Comparison of ENCODE assay signal across 9 mouse cellular contexts in the genomic region with DNA sequence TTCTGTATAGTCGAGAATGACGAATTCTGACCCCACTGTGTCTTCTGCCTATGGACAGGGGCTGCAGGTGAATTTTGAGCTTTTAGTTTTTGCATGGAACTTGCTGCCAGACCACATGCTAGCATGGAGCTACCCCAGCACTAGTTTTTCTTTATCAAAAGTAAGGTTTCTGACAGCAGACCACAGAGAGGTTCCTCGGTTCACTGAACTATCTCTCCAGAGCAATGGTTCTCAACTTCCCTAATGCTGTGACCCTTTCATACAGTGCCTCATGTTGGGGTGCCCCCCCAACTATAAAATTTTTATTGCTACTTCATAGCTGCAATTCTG. TPM values are rescaled to one million over a fixed set of nuclear protein-coding genes. Genes with fewer than 3 reads are reported as not detected.
DNase-seq lines count a peak whose midpoint lies in the region; ATAC-seq and TF ChIP-seq lines count a peak whose summit lies in the region.
"Had no signal": no experiment of that assay in that cellular context is flagged by ENCODE, and none has a peak within 500 bp of the region (broad histone marks: within the 10 kb centered on the region; RNA-seq: fewer than 3 reads in every experiment).

No protein-coding gene starts in this region.

- no peaks in the 10 kb centered on the region for H3K27me3 ChIP-seq in kidney, embryonic 16.5 days (ENCODE audit: insufficient read depth, low read length)
- no peaks in the 10 kb centered on the region for H3K27me3 ChIP-seq in G1E (ENCODE audit: insufficient read depth, low read length)
- H3K27me3 ChIP-seq in embryonic facial prominence, embryonic 15.5 days: no peaks in the 10 kb centered on the region
- H3K27me3 ChIP-seq in liver, embryonic 15.5 days: no peaks in the 10 kb centered on the region

- no peaks in the 10 kb centered on the region for H3K9me3 ChIP-seq in kidney, embryonic 16.5 days (ENCODE audit: low read length)
- H3K9me3 ChIP-seq in G1E (replicated peaks): no peaks in the 10 kb centered on the region
- H3K9me3 ChIP-seq in embryonic facial prominence, embryonic 15.5 days (replicated peaks): no peaks in the 10 kb centered on the region
- H3K9me3 ChIP-seq in liver, embryonic 15.5 days (replicated peaks): no peaks in the 10 kb centered on the region

- H3K9ac ChIP-seq in kidney, embryonic 16.5 days (replicated peaks; ENCODE audit: low read length): no peak overlapping the region
- no peak overlapping the region for H3K9ac ChIP-seq in embryonic facial prominence, embryonic 15.5 days
- H3K9ac ChIP-seq in liver, embryonic 15.5 days: peak overlapping the region; percentile 93

- WGBS in kidney, embryonic 16.5 days: 74% methylated on average over 3 of the region's 3 CpGs
- 64% methylated on average over 3 of the region's 3 CpGs for WGBS in embryonic facial prominence, embryonic 15.5 days
- WGBS in liver, embryonic 15.5 days (ENCODE audit: insufficient replicate concordance): 20% methylated on average over 3 of the region's 3 CpGs

- peaks cover 9% of the 10 kb centered on the region; the same call in 1 of the 2 replicates for H3K4me1 ChIP-seq in kidney, embryonic 16.5 days (ENCODE audit: insufficient read depth, low read length)
- peaks cover 50% of the 10 kb centered on the region for H3K4me1 ChIP-seq in G1E (ENCODE audit: insufficient read depth, low read depth, low read length)
- peaks cover 16% of the 10 kb centered on the region for H3K4me1 ChIP-seq in embryonic facial prominence, embryonic 15.5 days
- peaks cover 32% of the 10 kb centered on the region for H3K4me1 ChIP-seq in liver, embryonic 15.5 days (replicated peaks)

- no peak for DNase-seq in kidney, postnatal 36 days
- DNase-seq in G1E (ENCODE audit: low spot score): peak; percentile 33
- DNase-seq in layer of hippocampus, postnatal 10 days (ENCODE audit: low spot score in 2 of 2): no peak
- no peak for DNase-seq in right cerebral cortex, postnatal 25 days
- DNase-seq in adrenal gland, postnatal 14 days: no peak
- DNase-seq: gastrocnemius, postnatal 10 days had no signal

- TF ChIP-seq CTCF in G1E (IDR thresholded peaks at IDR 0.05; ENCODE audit: low read depth, low read length): no peak

- no peak for ATAC-seq in kidney, embryonic 16.5 days (ENCODE audit: low FRiP score, low TSS enrichment)
- ATAC-seq in G1E (ENCODE audit: extremely low read depth, insufficient number of reproducible peaks, low FRiP score, poor library complexity, severe bottlenecking): no peak
- ATAC-seq in embryonic facial prominence, embryonic 15.5 days (ENCODE audit: insufficient number of reproducible peaks, low FRiP score, low TSS enrichment, low read depth): no peak
- no peak for ATAC-seq in liver, embryonic 15.5 days (ENCODE audit: insufficient read depth)

- no peak overlapping the region for H3K27ac ChIP-seq in kidney, embryonic 16.5 days (ENCODE audit: low read length)
- no peak overlapping the region for H3K27ac ChIP-seq in embryonic facial prominence, embryonic 15.5 days (replicated peaks)
- H3K27ac ChIP-seq in liver, embryonic 15.5 days (replicated peaks): peak overlapping the region; percentile 69

- no peak overlapping the region for H3K4me3 ChIP-seq in kidney, embryonic 16.5 days (ENCODE audit: low read length)
- peak overlapping the region; percentile 89 for H3K4me3 ChIP-seq in G1E (ENCODE audit: low read depth, low read length)
- peak overlapping the region; percentile 98 for H3K4me3 ChIP-seq in embryonic facial prominence, embryonic 15.5 days (replicated peaks)
- peak overlapping the region; percentile 97 for H3K4me3 ChIP-seq in liver, embryonic 15.5 days (replicated peaks)

- H3K36me3 ChIP-seq in kidney, embryonic 16.5 days (ENCODE audit: insufficient read depth, low read length): peaks cover 9% of the 10 kb centered on the region; the same call in 1 of the 2 replicates
- H3K36me3 ChIP-seq in G1E (replicated peaks): peaks cover 32% of the 10 kb centered on the region
- peaks cover 15% of the 10 kb centered on the region for H3K36me3 ChIP-seq in embryonic facial prominence, embryonic 15.5 days
- H3K36me3 ChIP-seq in liver, embryonic 15.5 days (replicated peaks): peaks cover 25% of the 10 kb centered on the region

- H3K4me2 ChIP-seq in kidney, embryonic 16.5 days (replicated peaks; ENCODE audit: low read depth, low read length): peak overlapping the region; percentile 4; the same call in 1 of the 2 replicates
- H3K4me2 ChIP-seq in embryonic facial prominence, embryonic 15.5 days (replicated peaks): peak overlapping the region; percentile 77
- H3K4me2 ChIP-seq in liver, embryonic 15.5 days: peak overlapping the region; percentile 84

RNA-seq across cellular contexts. Expression of a gene that starts 2.7 kb away (rescaled TPM):
- polyA plus RNA-seq in kidney, embryonic 16.5 days (2015; fragmentation: Nextera tagmentation; extraction: Ambion mirVana): 302 TPM in 2 replicates
- total RNA-seq in G1E (2014; fragmentation: Nextera tagmentation) (230 and 241 TPM in 2 replicates), G1E (2017) (259 and 301 TPM in 2 replicates)
- 72.9 and 85.2 TPM in 2 replicates for polyA plus RNA-seq in G1E (2012)
- 234 and 238 TPM in 2 replicates for polyA plus RNA-seq in embryonic facial prominence, embryonic 15.5 days (2015; fragmentation: Nextera tagmentation; extraction: Ambion mirVana)
- polyA plus RNA-seq in liver, embryonic 15.5 days (2015; fragmentation: Nextera tagmentation; extraction: Ambion mirVana): 157 and 158 TPM in 2 replicates
- total RNA-seq in layer of hippocampus, postnatal 10 days (2021): 10 to 100 TPM; 63.0 to 65.2 TPM
- 47.2 and 51.2 TPM in 2 replicates for total RNA-seq in adrenal gland, postnatal 14 days (2021)

RNA-seq across cellular contexts. Expression of a gene that starts 23.9 kb away (rescaled TPM):
- 0.09 and 0.27 TPM in 2 replicates for polyA plus RNA-seq in kidney, embryonic 16.5 days (2015; fragmentation: Nextera tagmentation; extraction: Ambion mirVana)
- total RNA-seq in G1E (2014; fragmentation: Nextera tagmentation): not detected in 2 replicates
- total RNA-seq in G1E (2017): 0.11 TPM in 1 of 2 replicates, not detected in the other
- polyA plus RNA-seq in G1E (2012): not detected in 2 replicates
- polyA plus RNA-seq in embryonic facial prominence, embryonic 15.5 days (2015; fragmentation: Nextera tagmentation; extraction: Ambion mirVana): 0.26 and 0.41 TPM in 2 replicates
- not detected in 2 replicates for polyA plus RNA-seq in liver, embryonic 15.5 days (2015; fragmentation: Nextera tagmentation; extraction: Ambion mirVana)
- total RNA-seq in layer of hippocampus, postnatal 10 days (2021): 1 to 10 TPM; 3.1 to 5.1 TPM
- not detected in 2 replicates for total RNA-seq in adrenal gland, postnatal 14 days (2021)

RNA-seq across cellular contexts. Expression of a gene that starts 31.0 kb away (rescaled TPM):
- polyA plus RNA-seq in kidney, embryonic 16.5 days (2015; fragmentation: Nextera tagmentation; extraction: Ambion mirVana): 1.8 and 3.6 TPM in 2 replicates
- total RNA-seq in G1E (2014; fragmentation: Nextera tagmentation) (1.5 TPM in 1 of 2 replicates, not detected in the other), G1E (2017) (12.8 and 15.0 TPM in 2 replicates)
- polyA plus RNA-seq in G1E (2012): 0.28 TPM in 1 of 2 replicates, not detected in the other
- polyA plus RNA-seq in embryonic facial prominence, embryonic 15.5 days (2015; fragmentation: Nextera tagmentation; extraction: Ambion mirVana): 4.6 and 6.7 TPM in 2 replicates
- 2.2 and 2.6 TPM in 2 replicates for polyA plus RNA-seq in liver, embryonic 15.5 days (2015; fragmentation: Nextera tagmentation; extraction: Ambion mirVana)
- 1 to 10 TPM; 2.0 to 3.7 TPM for total RNA-seq in layer of hippocampus, postnatal 10 days (2021)
- total RNA-seq in adrenal gland, postnatal 14 days (2021): 2.2 and 7.1 TPM in 2 replicates

RNA-seq across cellular contexts. Expression of a gene that starts 31.6 kb away (rescaled TPM):
- polyA plus RNA-seq in kidney, embryonic 16.5 days (2015; fragmentation: Nextera tagmentation; extraction: Ambion mirVana): 4.1 and 4.3 TPM in 2 replicates
- total RNA-seq in G1E (2014; fragmentation: Nextera tagmentation) (0.53 TPM in 1 of 2 replicates, not detected in the other), G1E (2017) (0.12 and 0.38 TPM in 2 replicates)
- 0.28 and 0.33 TPM in 2 replicates for polyA plus RNA-seq in G1E (2012)
- polyA plus RNA-seq in embryonic facial prominence, embryonic 15.5 days (2015; fragmentation: Nextera tagmentation; extraction: Ambion mirVana): 4.3 and 4.4 TPM in 2 replicates
- polyA plus RNA-seq in liver, embryonic 15.5 days (2015; fragmentation: Nextera tagmentation; extraction: Ambion mirVana): 0.46 and 0.50 TPM in 2 replicates
- 100 to 1,000 TPM; 124 to 133 TPM for total RNA-seq in layer of hippocampus, postnatal 10 days (2021)
- total RNA-seq in adrenal gland, postnatal 14 days (2021): 23.4 and 25.3 TPM in 2 replicates

RNA-seq across cellular contexts. Expression of a gene that starts 55.4 kb away (rescaled TPM):
- polyA plus RNA-seq in kidney, embryonic 16.5 days (2015; fragmentation: Nextera tagmentation; extraction: Ambion mirVana): 492 and 502 TPM in 2 replicates
- 326 and 375 TPM in 2 replicates for total RNA-seq in G1E (2014; fragmentation: Nextera tagmentation)
- total RNA-seq in G1E (2017): 258 and 290 TPM in 2 replicates
- 367 TPM in 2 replicates for polyA plus RNA-seq in G1E (2012)
- 421 and 433 TPM in 2 replicates for polyA plus RNA-seq in embryonic facial prominence, embryonic 15.5 days (2015; fragmentation: Nextera tagmentation; extraction: Ambion mirVana)
- 171 and 194 TPM in 2 replicates for polyA plus RNA-seq in liver, embryonic 15.5 days (2015; fragmentation: Nextera tagmentation; extraction: Ambion mirVana)
- 100 to 1,000 TPM; 285 to 302 TPM for total RNA-seq in layer of hippocampus, postnatal 10 days (2021)
- 277 and 309 TPM in 2 replicates for total RNA-seq in adrenal gland, postnatal 14 days (2021)

Comparison
In these comparisons a context has a peak if more than half of its experiments do, and no peak if none do; other contexts are left out.
1. H3K4me2 ChIP-seq: peak in every context shown above with its lines; median percentile 84 in liver, embryonic 15.5 days; 77 in embryonic facial prominence, embryonic 15.5 days; 4 in kidney, embryonic 16.5 days.